Mouse (Mus musculus) liver, embryonic 12.5 days (tissue): Measurements from ENCODE around the gene Mast1. TPM values are rescaled to one million over a fixed set of nuclear protein-coding genes. Genes with fewer than 3 reads are reported as not detected.

Experiments used
- ATAC-seq: fragments of 200-750 bp; cut with Nextera tagmentation; 2 replicates; pipeline ENCODE4 v1.8.0; 2017; ENCODE audit warnings: moderate number of reproducible peaks, mild to moderate bottlenecking, moderate library complexity
- H3K27ac ChIP-seq: fragments of 300-500 bp; sonication (generic); 2 replicates; pipeline ENCODE4 v1.5.1; 2016; ENCODE audit warnings: mild to moderate bottlenecking
- H3K27me3 ChIP-seq: fragments of 300-500 bp; sonication (generic); replicated peaks from 2 replicates; pipeline ENCODE4 v1.6.1; 2016; ENCODE audit warnings: mild to moderate bottlenecking, moderate library complexity
- H3K36me3 ChIP-seq: fragments of 300-500 bp; sonication (generic); 2 replicates; pipeline ENCODE4 v1.6.1; 2016; ENCODE audit warnings: mild to moderate bottlenecking, moderate library complexity
- H3K4me1 ChIP-seq: fragments of 300-500 bp; sonication (generic); 2 replicates; pipeline ENCODE4 v1.6.1; 2016
- H3K4me2 ChIP-seq: fragments of 300-500 bp; sonication (generic); 2 replicates; pipeline ENCODE4 v1.6.1; 2016; ENCODE audit warnings: mild to moderate bottlenecking, moderate library complexity
- H3K4me3 ChIP-seq: fragments of 300-500 bp; sonication (generic); 2 replicates; pipeline ENCODE4 v1.5.1; 2016; ENCODE audit warnings: mild to moderate bottlenecking, moderate library complexity
- H3K9ac ChIP-seq: fragments of 300-500 bp; sonication (generic); 2 replicates; pipeline ENCODE4 v1.6.1; 2016; ENCODE audit warnings: mild to moderate bottlenecking, moderate library complexity
- H3K9me3 ChIP-seq: fragments of 300-500 bp; sonication (generic); replicated peaks from 2 replicates; pipeline ENCODE4 v1.6.1; 2016; ENCODE audit warnings: mild to moderate bottlenecking, moderate library complexity
- WGBS: fragments of 180-500 bp; shearing (Covaris S2); methylation state at CpG from one replicate; pipeline ENCODE4 v1.1.7; 2016; ENCODE audit not compliant: insufficient replicate concordance; 5-methylcytosine and 5-hydroxymethylcytosine counted together
- polyA plus RNA-seq: library from polyadenylated mRNA; unstranded; fragments of >200 nt; fragmentation: Nextera tagmentation; extraction: Ambion mirVana; gene quantifications from 2 replicates; pipeline ENCODE4 v1.2.1, GENCODE M21; 2016

The Mast1 gene
- 0.18 TPM in 2 replicates for polyA plus RNA-seq

GRCm38 (mm10) chr8:84936962-84937546 is at the start of gene Mast1:
Mast1 (minus strand) TSS chr8:84937359.
- no peak within 1 kb of the TSS for H3K27ac ChIP-seq
- WGBS = 4% methylated on average over 50 of the region's 50 CpGs
- H3K4me3 ChIP-seq = peak within 1 kb of the TSS; percentile 55
- peak; percentile 73 for ATAC-seq
- H3K4me2 ChIP-seq = peak within 1 kb of the TSS; percentile 82
- 0 out of 2 replicates have a peak within 1 kb of the TSS, but pooled peaks have one; percentile 32 for H3K9ac ChIP-seq
- peaks cover 99% of the 10 kb centered on the region for H3K27me3 ChIP-seq
- H3K9me3 ChIP-seq = no peaks in the 10 kb centered on the region
- peaks cover 38% of the 10 kb centered on the region for H3K4me1 ChIP-seq
- H3K36me3 ChIP-seq = no peaks in the 10 kb centered on the region

- H3K9ac ChIP-seq = peak overlapping the region; percentile 75
- peak overlapping the region; percentile 94 for H3K4me2 ChIP-seq
- H3K4me1 ChIP-seq = peaks cover 88% of the 10 kb centered on the region
- H3K27ac ChIP-seq = peak overlapping the region; percentile 83
- no peaks in the 10 kb centered on the region for H3K36me3 ChIP-seq
- peak overlapping the region; percentile 63 for H3K4me3 ChIP-seq
- ATAC-seq = no peak
- H3K9me3 ChIP-seq = no peaks in the 10 kb centered on the region
- 27% methylated on average over 8 of the region's 8 CpGs for WGBS
- H3K27me3 ChIP-seq = no peaks in the 10 kb centered on the region
These were observed 49.3 kb upstream of the Mast1 start for GRCm38 (mm10) chr8:84986379-84986945.

GRCm38 (mm10) chr8:84985684-84986378 is 48.7 kb upstream of the Mast1 start:
- peaks cover 88% of the 10 kb centered on the region for H3K4me1 ChIP-seq
- ATAC-seq = peak; percentile 30
- WGBS = under 1% methylated on average over 53 of the region's 53 CpGs

GRCm38 (mm10) chr8:84985049-84985683 is 48.0 kb upstream of the Mast1 start:
- no peaks in the 10 kb centered on the region for H3K36me3 ChIP-seq
- under 1% methylated on average over 23 of the region's 23 CpGs for WGBS
- no peaks in the 10 kb centered on the region for H3K27me3 ChIP-seq
- no peak for ATAC-seq
- peak overlapping the region; percentile 75 for H3K9ac ChIP-seq
- H3K9me3 ChIP-seq = no peaks in the 10 kb centered on the region
- peak overlapping the region; percentile 83 for H3K27ac ChIP-seq
- peak overlapping the region; percentile 63 for H3K4me3 ChIP-seq
- H3K4me1 ChIP-seq = peaks cover 91% of the 10 kb centered on the region
- peak overlapping the region; percentile 94 for H3K4me2 ChIP-seq

More at GRCm38 (mm10) chr8:84985684-84986378, 48.7 kb upstream of the Mast1 start:
- Histone ChIP-seq H3K4me3 (peak overlapping the region; percentile 63), H3K9ac (peak overlapping the region; percentile 75), H3K9me3 (no peaks in the 10 kb centered on the region), H3K36me3 (no peaks in the 10 kb centered on the region), H3K4me2 (peak overlapping the region; percentile 94), H3K27ac (peak overlapping the region; percentile 83), H3K27me3 (no peaks in the 10 kb centered on the region)

- peaks cover 96% of the 10 kb centered on the region for H3K4me1 ChIP-seq
- H3K9ac ChIP-seq = peak overlapping the region; percentile 75
- 14% methylated on average over 16 of the region's 16 CpGs for WGBS
- no peaks in the 10 kb centered on the region for H3K27me3 ChIP-seq
- ATAC-seq = peak; percentile 1; the same call in 1 of the 2 replicates
- H3K4me2 ChIP-seq = peak overlapping the region; percentile 94
- no peaks in the 10 kb centered on the region for H3K36me3 ChIP-seq
- H3K27ac ChIP-seq = peak overlapping the region; percentile 83
- no peaks in the 10 kb centered on the region for H3K9me3 ChIP-seq
- H3K4me3 ChIP-seq = peak overlapping the region; percentile 63
These were observed 47.3 kb upstream of the Mast1 start for GRCm38 (mm10) chr8:84984294-84985048.

GRCm38 (mm10) chr8:84982499-84983011 is 45.4 kb upstream of the Mast1 start:
- Histone ChIP-seq H3K4me2 (no peak overlapping the region), H3K36me3 (no peaks in the 10 kb centered on the region), H3K9me3 (no peaks in the 10 kb centered on the region), H3K9ac (no peak overlapping the region), H3K27ac (peak overlapping the region; percentile 5; the same call in 1 of the 2 replicates), H3K4me1 (peaks cover 97% of the 10 kb centered on the region), H3K27me3 (no peaks in the 10 kb centered on the region), H3K4me3 (no peak overlapping the region)
- ATAC-seq = no peak
- WGBS = 34% methylated on average over 3 of the region's 3 CpGs

- H3K9me3 ChIP-seq = no peaks in the 10 kb centered on the region
- H3K4me1 ChIP-seq = peaks cover 98% of the 10 kb centered on the region
- WGBS = 60% methylated on average over 15 of the region's 15 CpGs
- no peaks in the 10 kb centered on the region for H3K27me3 ChIP-seq
- no peak overlapping the region for H3K4me3 ChIP-seq
- no peaks in the 10 kb centered on the region for H3K36me3 ChIP-seq
- H3K9ac ChIP-seq = no peak overlapping the region
- H3K27ac ChIP-seq = peak overlapping the region; percentile 97; the same call in 1 of the 2 replicates
- ATAC-seq = no peak
- H3K4me2 ChIP-seq = no peak overlapping the region
These were observed 44.7 kb upstream of the Mast1 start for GRCm38 (mm10) chr8:84981644-84982498.

- Histone ChIP-seq H3K4me3 (peak overlapping the region; percentile 81), H3K36me3 (no peaks in the 10 kb centered on the region), H3K4me2 (peak overlapping the region; percentile 94), H3K9ac (peak overlapping the region; percentile 14; the same call in 1 of the 2 replicates), H3K27me3 (no peaks in the 10 kb centered on the region), H3K4me1 (peaks cover 96% of the 10 kb centered on the region), H3K9me3 (no peaks in the 10 kb centered on the region), H3K27ac (peak overlapping the region; percentile 97)
- WGBS = 40% methylated on average over 11 of the region's 11 CpGs
- no peak for ATAC-seq
These were observed 43.6 kb upstream of the Mast1 start for GRCm38 (mm10) chr8:84980622-84981358.

GRCm38 (mm10) chr8:84979599-84980421 is 42.7 kb upstream of the Mast1 start:
- Histone ChIP-seq H3K4me2 (peak overlapping the region; percentile 94), H3K27me3 (no peaks in the 10 kb centered on the region), H3K9me3 (no peaks in the 10 kb centered on the region), H3K4me1 (peaks cover 96% of the 10 kb centered on the region), H3K27ac (peak overlapping the region; percentile 97), H3K9ac (peak overlapping the region; percentile 86), H3K4me3 (peak overlapping the region; percentile 81), H3K36me3 (peaks cover 8% of the 10 kb centered on the region)
- under 1% methylated on average over 35 of the region's 42 CpGs for WGBS
- peak; percentile 55 for ATAC-seq
